Mouse (Mus musculus): Measurements from ENCODE around the gene Phox2a. TPM values are rescaled to one million over a fixed set of nuclear protein-coding genes. Genes with fewer than 3 reads are reported as not detected.

Gene Phox2a
- polyA plus RNA-seq (2015; fragmentation: Nextera tagmentation; extraction: Ambion mirVana): not detected in 2 replicates

DNA sequence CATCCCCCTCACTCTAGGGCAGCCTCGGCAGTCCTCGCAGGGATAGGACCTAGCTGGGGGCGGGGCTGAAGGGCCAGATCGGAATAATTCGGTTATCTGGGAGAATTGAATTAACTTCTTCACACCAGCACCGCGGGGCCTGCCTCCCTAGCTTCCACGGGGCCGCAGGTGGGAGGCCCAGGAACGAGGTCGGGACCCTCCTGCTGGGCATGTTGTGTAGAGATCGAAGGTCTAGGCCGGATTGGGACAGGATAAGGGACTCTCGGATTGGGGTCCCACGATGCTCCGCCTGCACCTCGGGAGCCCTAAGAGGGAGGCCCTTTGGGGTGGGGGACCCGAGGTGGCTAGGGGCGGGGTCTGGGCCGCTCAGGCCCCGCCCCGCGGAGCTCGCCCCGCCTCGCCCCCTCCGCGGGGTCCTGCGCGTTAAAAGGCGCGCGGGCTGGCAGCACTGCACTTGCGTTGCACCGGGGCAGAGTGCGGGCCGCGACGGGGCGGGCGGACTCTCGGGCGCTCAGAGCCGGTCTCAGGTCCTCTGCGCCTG lies at the start of gene Phox2a:
Gene Phox2a (plus strand): TSS at position 453 of the 541 bp plus-strand sequence.
- H3K9me3 ChIP-seq (replicated peaks): no peaks in the 10 kb centered on the region
- ATAC-seq (ENCODE audit: low read depth) (no peak), DNase-seq (no peak)
- H3K27me3 ChIP-seq: peaks cover 75% of the 10 kb centered on the region
- peak within 1 kb of the TSS; percentile 12 for H3K4me3 ChIP-seq (replicated peaks)
- H3K4me1 ChIP-seq (replicated peaks): peaks cover 19% of the 10 kb centered on the region; the same call in 1 of the 2 replicates
- no peak within 1 kb of the TSS for H3K27ac ChIP-seq
- H3K9ac ChIP-seq: no peak within 1 kb of the TSS
- H3K36me3 ChIP-seq: no peaks in the 10 kb centered on the region
- 3% methylated on average over 45 of the region's 45 CpGs for WGBS (ENCODE audit: insufficient replicate concordance)
- peak within 1 kb of the TSS; percentile 36 for H3K4me2 ChIP-seq

DNA sequence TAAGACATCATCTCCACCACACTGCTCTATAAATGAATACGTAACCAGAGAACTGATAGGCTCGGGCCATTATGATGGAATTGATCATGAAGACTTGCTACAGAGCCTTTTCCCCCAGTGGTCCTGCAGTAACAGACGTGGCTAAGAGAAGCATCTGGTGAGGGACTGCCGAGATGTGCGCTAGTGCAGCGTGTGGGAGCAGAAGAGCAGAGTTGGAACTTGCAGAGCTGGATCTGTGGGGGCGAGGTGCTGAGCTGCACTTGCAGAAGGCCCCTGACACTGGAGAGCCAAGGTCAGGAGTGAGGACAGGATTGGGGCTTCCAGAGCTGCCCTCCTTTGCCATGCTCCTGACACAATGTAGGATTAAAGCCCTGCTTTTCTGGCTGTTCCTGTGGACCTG lies 48.1 kb upstream of the Phox2a start:
- DNase-seq (no peak), ATAC-seq (ENCODE audit: low read depth) (no peak)
- Histone ChIP-seq H3K9me3 (replicated peaks) (no peaks in the 10 kb centered on the region), H3K9ac (no peak overlapping the region), H3K27ac (no peak overlapping the region), H3K4me1 (replicated peaks) (no peaks in the 10 kb centered on the region), H3K4me3 (replicated peaks) (no peak overlapping the region), H3K27me3 (no peaks in the 10 kb centered on the region), H3K36me3 (no peaks in the 10 kb centered on the region), H3K4me2 (no peak overlapping the region)
- WGBS (ENCODE audit: insufficient replicate concordance): 79% methylated on average over 7 of the region's 7 CpGs

DNA sequence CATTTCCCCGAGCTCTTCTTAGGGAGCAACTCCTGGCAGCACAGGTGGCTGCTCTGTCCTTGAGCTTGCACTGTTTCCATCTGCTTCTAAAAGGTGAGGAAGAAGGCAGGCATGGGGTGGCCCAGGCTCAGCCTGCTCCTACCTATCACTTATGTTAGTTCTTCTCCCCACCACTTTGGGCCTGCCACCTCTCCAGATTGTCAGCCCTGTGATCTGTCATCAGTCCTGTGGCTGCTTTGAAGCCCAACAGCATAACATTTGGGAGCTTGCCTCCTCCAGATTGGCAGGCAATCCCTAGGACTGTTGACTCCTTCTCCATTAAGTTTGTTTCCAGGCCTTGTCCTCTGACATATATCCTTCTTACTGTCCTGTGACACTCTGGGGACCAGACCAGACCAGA lies 46.5 kb upstream of the Phox2a start:
- Histone ChIP-seq H3K27me3 (no peaks in the 10 kb centered on the region), H3K36me3 (no peaks in the 10 kb centered on the region), H3K9ac (no peak overlapping the region), H3K27ac (no peak overlapping the region), H3K9me3 (replicated peaks) (no peaks in the 10 kb centered on the region), H3K4me3 (replicated peaks) (no peak overlapping the region), H3K4me1 (replicated peaks) (no peaks in the 10 kb centered on the region), H3K4me2 (no peak overlapping the region)
- ATAC-seq (ENCODE audit: low read depth) (no peak), DNase-seq (no peak)
- WGBS (ENCODE audit: insufficient replicate concordance): 71% methylated on average over 1 of the region's 1 CpGs

DNA sequence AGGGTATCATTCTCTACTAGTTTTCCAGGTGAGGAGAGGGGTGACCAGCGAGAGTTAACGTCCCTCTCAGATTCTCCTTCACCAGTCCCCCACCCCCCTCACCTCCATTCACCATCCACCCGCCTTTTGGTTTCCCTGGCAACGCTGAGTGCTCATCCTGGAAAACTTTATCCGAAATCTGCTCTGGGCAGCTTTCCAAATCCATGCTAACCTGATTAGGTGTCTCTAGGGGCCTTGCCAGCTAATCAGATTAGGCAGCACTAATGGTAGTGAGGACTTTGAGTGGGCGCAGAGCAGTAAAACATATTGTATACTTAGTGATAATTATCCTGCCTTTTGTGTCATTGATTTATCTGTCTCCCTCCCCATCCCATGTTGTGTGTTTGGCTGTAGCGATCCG lies 45.4 kb upstream of the Phox2a start:
- WGBS (ENCODE audit: insufficient replicate concordance): 67% methylated on average over 8 of the region's 8 CpGs
- Histone ChIP-seq H3K36me3 (no peaks in the 10 kb centered on the region), H3K9me3 (replicated peaks) (no peaks in the 10 kb centered on the region), H3K4me3 (replicated peaks) (no peak overlapping the region), H3K27ac (no peak overlapping the region), H3K27me3 (no peaks in the 10 kb centered on the region), H3K4me1 (replicated peaks) (no peaks in the 10 kb centered on the region), H3K4me2 (no peak overlapping the region), H3K9ac (no peak overlapping the region)
- ATAC-seq (ENCODE audit: low read depth) (no peak), DNase-seq (no peak)

DNA sequence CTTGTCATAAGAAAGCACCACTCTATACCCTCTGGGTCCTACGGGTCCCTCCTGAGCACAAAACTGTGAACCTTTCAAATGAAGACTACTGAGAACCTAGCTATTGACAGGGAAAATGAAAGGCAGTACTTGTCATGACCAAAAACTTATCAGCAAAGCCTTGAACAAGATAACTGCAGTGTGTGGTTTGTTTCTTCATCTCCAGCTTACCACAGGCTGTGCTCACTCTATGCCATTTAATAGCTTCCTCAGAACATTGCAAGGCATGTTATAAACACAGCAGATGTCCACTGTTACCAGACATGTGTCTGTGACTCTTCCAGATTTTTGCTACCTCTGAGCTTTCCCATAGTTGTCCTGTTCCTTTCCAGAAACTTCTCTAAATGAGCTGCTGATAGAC lies 41.1 kb upstream of the Phox2a start:
- no peaks in the 10 kb centered on the region for H3K9me3 ChIP-seq (replicated peaks)
- no peak overlapping the region for H3K27ac ChIP-seq
- no peak overlapping the region for H3K9ac ChIP-seq
- WGBS (ENCODE audit: insufficient replicate concordance): 62% methylated on average over 1 of the region's 1 CpGs
- H3K36me3 ChIP-seq: peaks cover 6% of the 10 kb centered on the region; the same call in 1 of the 2 replicates
- no peaks in the 10 kb centered on the region for H3K4me1 ChIP-seq (replicated peaks)
- H3K4me2 ChIP-seq: no peak overlapping the region
- no peak for ATAC-seq (ENCODE audit: low read depth)
- no peaks in the 10 kb centered on the region for H3K27me3 ChIP-seq
- H3K4me3 ChIP-seq (replicated peaks): no peak overlapping the region
- no peak for DNase-seq

DNA sequence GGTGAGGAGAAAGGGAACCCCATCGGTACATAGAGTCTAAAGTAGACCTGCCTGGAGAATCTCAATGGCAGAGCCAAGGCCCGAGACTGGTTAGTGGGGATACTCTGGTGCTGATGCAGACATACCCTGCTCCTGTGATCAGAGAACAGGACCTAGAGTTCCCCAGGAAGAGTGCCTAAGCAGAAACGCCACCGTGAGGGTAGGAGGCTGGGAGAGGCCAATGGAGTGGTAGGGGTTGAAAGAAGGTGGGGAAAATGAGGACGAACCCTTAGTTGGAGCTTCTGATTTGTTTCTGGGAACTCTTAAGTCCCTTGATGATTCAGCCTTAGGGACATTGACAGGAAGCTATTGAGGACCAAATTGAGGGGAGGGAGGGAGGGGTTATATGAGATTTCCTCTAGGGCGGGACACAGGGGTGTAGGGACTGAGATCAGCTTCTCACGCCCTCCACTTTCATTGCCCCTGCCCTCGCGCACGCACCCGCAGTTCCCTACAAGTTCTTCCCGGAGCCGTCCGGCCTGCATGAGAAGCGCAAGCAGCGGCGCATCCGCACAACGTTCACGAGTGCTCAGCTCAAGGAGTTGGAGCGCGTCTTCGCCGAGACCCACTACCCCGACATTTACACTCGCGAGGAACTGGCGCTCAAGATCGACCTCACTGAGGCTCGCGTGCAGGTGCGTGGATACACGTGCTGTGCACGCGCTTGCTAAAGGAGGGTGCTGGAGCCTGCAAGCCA lies 2.4 kb downstream of the Phox2a start:
- Histone ChIP-seq H3K27ac (no peak overlapping the region), H3K9me3 (replicated peaks) (no peaks in the 10 kb centered on the region), H3K4me3 (replicated peaks) (no peak overlapping the region; the same call in 1 of the 2 replicates), H3K4me2 (peak overlapping the region; percentile 26; the same call in 1 of the 2 replicates), H3K36me3 (peaks cover 8% of the 10 kb centered on the region; the same call in 1 of the 2 replicates), H3K9ac (no peak overlapping the region), H3K4me1 (replicated peaks) (peaks cover 19% of the 10 kb centered on the region; the same call in 1 of the 2 replicates), H3K27me3 (peaks cover 83% of the 10 kb centered on the region)
- WGBS (ENCODE audit: insufficient replicate concordance): 3% methylated on average over 35 of the region's 35 CpGs
- DNase-seq (no peak), ATAC-seq (ENCODE audit: low read depth) (no peak)

DNA sequence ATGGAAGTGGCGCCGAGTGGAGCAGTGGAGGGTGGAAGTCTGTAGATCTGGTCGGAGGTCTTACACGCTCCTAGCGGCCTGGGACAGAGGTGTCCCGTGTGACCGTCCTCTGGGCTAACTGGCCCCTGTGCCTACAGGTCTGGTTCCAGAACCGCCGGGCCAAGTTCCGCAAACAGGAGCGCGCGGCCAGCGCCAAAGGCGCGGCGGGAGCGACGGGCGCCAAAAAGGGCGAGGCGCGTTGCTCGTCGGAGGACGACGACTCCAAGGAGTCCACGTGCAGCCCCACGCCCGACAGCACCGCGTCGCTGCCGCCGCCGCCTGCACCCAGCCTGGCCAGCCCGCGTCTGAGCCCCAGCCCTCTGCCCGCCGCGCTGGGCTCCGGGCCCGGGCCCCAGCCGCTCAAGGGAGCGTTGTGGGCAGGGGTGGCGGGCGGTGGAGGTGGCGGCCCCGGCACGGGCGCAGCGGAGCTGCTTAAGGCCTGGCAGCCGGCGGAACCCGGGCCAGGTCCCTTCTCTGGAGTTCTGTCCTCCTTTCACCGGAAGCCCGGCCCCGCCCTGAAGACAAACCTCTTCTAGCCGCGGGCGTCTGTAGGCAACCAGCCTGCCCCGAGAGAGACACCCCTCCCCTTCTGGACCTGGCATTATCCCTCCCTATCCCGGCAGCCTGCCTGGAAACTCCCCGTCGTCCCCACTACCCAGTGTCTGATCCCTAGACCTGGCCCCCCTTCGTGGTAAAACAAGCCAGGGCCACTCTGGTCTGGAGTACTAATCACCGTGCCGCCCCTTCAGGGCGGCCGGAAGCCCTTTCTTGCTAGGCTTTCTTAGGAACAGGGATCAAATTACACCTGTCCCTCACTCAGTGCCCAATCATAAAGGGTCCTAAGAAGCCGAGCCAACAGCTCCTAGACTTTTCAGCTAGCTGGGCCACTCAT lies 3.7 kb downstream of the Phox2a start:
- H3K27ac ChIP-seq: no peak overlapping the region
- ATAC-seq (ENCODE audit: low read depth): peak; percentile 45
- H3K4me1 ChIP-seq (replicated peaks): peaks cover 19% of the 10 kb centered on the region; the same call in 1 of the 2 replicates
- peak overlapping the region; percentile 66 for H3K4me2 ChIP-seq
- no peak for DNase-seq
- H3K9me3 ChIP-seq (replicated peaks): no peaks in the 10 kb centered on the region
- 1% methylated on average over 69 of the region's 71 CpGs for WGBS (ENCODE audit: insufficient replicate concordance)
- peak overlapping the region; percentile 38; the same call in 1 of the 2 replicates for H3K9ac ChIP-seq
- peaks cover 11% of the 10 kb centered on the region; the same call in 1 of the 2 replicates for H3K36me3 ChIP-seq
- H3K27me3 ChIP-seq: peaks cover 76% of the 10 kb centered on the region
- H3K4me3 ChIP-seq (replicated peaks): peak overlapping the region; percentile 51

DNA sequence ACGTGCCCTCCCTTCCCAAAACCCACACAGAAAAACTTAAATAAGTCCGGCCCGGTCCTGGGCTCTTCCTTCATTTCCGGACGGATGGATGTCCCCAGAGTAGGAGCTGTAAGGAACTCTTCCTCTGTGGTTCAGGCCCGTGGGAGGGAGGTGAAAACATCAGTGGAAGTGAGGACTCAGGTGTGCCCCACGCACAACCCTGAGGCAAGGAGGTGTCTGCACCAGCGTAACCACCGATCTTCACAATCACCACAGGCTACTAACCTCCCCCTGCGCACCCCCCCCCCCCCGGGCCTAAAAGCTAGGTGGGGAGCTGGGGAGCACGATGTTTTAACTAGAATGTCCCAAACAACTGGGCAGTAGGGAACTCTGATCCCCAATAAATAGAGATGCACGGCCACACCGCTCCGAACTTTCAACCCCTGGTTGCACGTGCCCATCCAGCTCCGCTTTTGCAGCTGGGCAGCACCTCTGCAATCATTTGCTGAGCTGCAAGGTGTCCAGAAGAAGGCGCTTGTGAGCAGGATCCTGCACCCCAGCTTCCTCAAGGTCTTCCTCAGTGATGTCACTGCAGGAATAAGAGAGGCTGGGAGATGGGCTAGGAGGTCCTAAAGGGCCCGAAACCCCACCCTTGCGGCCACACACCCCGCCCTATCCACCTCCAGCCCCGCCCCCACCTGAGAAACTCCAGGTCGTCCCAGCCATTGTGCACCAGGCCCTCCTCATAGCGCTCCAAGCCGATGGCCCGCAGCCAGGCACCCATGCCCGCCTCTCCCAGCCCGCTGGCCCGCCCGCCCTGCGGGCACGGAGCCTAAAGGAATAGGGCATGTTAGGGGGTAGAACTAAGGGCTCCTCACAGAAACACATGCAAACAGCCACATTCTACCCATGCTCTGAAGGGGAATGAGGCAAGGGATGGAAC lies 5.0 kb downstream of the Phox2a start:
- ATAC-seq (ENCODE audit: low read depth): no peak
- peaks cover 22% of the 10 kb centered on the region for H3K36me3 ChIP-seq

DNA sequence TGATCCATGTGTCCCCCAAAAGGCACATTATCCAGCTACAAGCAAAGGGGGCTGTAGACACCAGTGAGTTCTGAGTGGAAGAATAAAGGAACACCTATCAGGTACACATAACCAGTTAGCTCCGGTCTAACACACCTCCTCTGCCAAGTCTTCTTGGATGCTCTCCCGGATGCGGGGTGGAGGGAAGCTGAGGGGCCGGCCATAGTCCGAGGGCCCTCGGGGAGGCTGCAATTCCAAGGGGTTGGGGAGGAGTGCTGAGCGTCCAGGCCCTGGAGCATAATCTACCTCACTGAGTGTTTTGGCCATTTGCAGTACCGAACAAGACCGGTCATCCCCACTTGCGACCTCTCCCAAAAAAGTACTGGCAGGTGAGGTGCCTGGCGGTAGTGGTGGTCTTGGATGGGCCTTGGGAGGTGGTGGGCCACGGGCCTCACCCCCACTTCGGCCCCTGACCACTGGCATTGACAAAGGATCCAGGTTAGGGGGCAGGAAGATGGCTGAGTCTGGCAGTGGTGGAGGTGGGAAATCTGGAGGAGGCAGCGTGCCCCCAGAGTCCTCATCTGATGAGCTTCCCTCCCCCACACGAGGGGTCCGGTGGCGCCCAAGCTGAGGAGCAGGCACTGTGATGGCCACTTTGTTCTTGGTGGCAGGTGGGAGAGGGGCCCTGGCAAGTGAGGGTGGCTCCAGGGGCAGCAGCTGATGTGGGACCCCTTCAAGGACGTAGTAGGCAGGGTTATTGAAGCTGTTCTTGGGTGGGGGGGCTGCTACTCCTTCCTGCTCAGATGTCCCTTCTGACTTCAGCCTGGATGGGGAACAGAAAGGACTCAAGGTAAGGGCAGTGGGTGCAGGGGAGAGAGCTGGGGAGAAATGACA lies 5.9 kb downstream of the Phox2a start:
- H3K4me3 ChIP-seq (replicated peaks): no peak overlapping the region
- no peak overlapping the region for H3K9ac ChIP-seq
- WGBS (ENCODE audit: insufficient replicate concordance): 80% methylated on average over 18 of the region's 18 CpGs
- H3K27me3 ChIP-seq: peaks cover 54% of the 10 kb centered on the region
- H3K4me2 ChIP-seq: no peak overlapping the region
- no peaks in the 10 kb centered on the region for H3K9me3 ChIP-seq (replicated peaks)
- H3K4me1 ChIP-seq (replicated peaks): peaks cover 19% of the 10 kb centered on the region; the same call in 1 of the 2 replicates
- H3K27ac ChIP-seq: no peak overlapping the region
- no peak for DNase-seq
- peaks cover 28% of the 10 kb centered on the region for H3K36me3 ChIP-seq
- no peak for ATAC-seq (ENCODE audit: low read depth)

More for the DNA sequence above, 5.0 kb downstream of the Phox2a start:
- no peak overlapping the region for H3K4me3 ChIP-seq (replicated peaks)
- H3K27ac ChIP-seq: no peak overlapping the region
- H3K4me2 ChIP-seq: no peak overlapping the region
- H3K9me3 ChIP-seq (replicated peaks): no peaks in the 10 kb centered on the region
- H3K4me1 ChIP-seq (replicated peaks): peaks cover 19% of the 10 kb centered on the region; the same call in 1 of the 2 replicates
- 51% methylated on average over 32 of the region's 32 CpGs for WGBS (ENCODE audit: insufficient replicate concordance)
- no peak for DNase-seq
- no peak overlapping the region for H3K9ac ChIP-seq
- H3K27me3 ChIP-seq: peaks cover 63% of the 10 kb centered on the region

DNA sequence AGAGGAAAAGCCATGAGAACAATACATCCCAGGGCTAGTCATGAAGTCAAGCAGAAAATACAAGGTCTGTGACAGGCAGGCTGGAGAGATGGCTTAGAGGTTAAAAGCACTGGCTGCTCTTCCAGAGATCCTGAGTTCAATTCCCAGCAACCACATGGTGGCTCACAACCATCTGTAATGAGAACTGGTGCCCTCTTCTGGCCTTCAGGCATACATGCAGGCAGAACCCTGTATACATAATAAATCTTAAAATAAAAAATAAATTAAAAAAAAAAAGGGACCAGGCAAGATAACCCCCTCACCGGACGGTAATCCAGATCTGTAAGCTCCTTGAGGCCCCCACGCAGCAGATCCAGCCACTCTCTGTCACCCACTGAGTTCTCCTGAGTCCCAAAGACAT lies 12.3 kb downstream of the Phox2a start:
- Histone ChIP-seq H3K27me3 (peaks cover 6% of the 10 kb centered on the region), H3K4me2 (no peak overlapping the region), H3K9ac (no peak overlapping the region), H3K4me3 (replicated peaks) (no peak overlapping the region), H3K36me3 (peaks cover 59% of the 10 kb centered on the region), H3K27ac (no peak overlapping the region), H3K9me3 (replicated peaks) (no peaks in the 10 kb centered on the region), H3K4me1 (replicated peaks) (peaks cover 2% of the 10 kb centered on the region; the same call in 1 of the 2 replicates)
- DNase-seq (no peak), ATAC-seq (ENCODE audit: low read depth) (no peak)
- whole genome bisulfite sequencing (ENCODE audit: insufficient replicate concordance): 84% methylated on average over 3 of the region's 3 CpGs

All from liver, embryonic 13.5 days (tissue).